Mouse (Mus musculus) lung, postnatal 0 days (tissue): ENCODE measurements at regions not wholly inside any gene's neighbourhood (a gene's known extent, or its start where the extent isn't known, plus 50 kb on each side); places are given as distances from the start of the nearest gene placed in this dataset.

ENCODE experiments used
- CTCF ChIP-seq: IDR thresholded peaks from 2 replicates; pipeline ENCODE4 v1.5.1; 2016; ENCODE audit warnings: antibody characterized with exemption, mild to moderate bottlenecking
- EP300 ChIP-seq: IDR thresholded peaks from 2 replicates; pipeline ENCODE4 v1.6.1; 2016; ENCODE audit warnings: antibody characterized with exemption, mild to moderate bottlenecking, control low read depth

DNA sequence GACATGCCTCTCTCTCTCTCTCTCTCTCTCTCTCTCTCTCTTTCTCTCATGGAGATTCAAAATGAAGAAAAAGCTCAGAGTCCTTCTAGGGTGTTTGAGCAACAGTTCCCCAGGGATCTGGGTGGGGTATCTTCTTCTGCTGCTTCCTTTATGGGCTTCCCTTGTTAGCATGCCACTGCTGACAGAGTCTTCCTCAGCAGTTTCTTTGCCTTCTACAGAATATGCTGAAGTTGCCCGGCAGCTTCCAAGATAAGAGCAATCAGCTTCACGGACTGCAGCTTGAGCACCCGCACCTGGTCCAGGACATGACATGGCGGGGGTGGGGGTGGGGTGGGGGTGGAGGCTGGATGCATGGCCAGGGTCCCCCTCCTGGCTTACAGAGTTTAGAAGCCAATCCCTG is 326.6 kb upstream of the Fam92a start:
- no peak for TF ChIP-seq EP300
- no peak for TF ChIP-seq CTCF
